Mouse (Mus musculus) MEL (cell line): ENCODE measurements around the gene Plcb3.

ENCODE experiments used
- CTCF ChIP-seq, 3 experiments: IDR thresholded peaks in 2 of 3; conservative IDR thresholded peaks in 1 of 3; 2 replicates each; pipeline ENCODE4 v1.5.1; 2011 to 2012; ENCODE audit warnings: low read length in 3 of 3, low read depth in 2 of 3, mild to moderate bottlenecking in 2 of 3, improper control_type of control experiment in 1 of 3, inconsistent platforms in 1 of 3, mixed read lengths in 1 of 3, moderate library complexity in 1 of 3; ENCODE audit not compliant: control insufficient read depth in 1 of 3, insufficient read depth in 1 of 3, poor library complexity in 1 of 3, severe bottlenecking in 1 of 3
- GATA1 ChIP-seq: IDR thresholded peaks from 2 replicates; pipeline ENCODE4 v1.6.1; 2011; ENCODE audit warnings: low read depth, low read length, improper control_type of control experiment
- MAX ChIP-seq: IDR thresholded peaks from 2 replicates; pipeline ENCODE4 v1.6.1; 2011; ENCODE audit warnings: low read length, improper control_type of control experiment

DNA sequence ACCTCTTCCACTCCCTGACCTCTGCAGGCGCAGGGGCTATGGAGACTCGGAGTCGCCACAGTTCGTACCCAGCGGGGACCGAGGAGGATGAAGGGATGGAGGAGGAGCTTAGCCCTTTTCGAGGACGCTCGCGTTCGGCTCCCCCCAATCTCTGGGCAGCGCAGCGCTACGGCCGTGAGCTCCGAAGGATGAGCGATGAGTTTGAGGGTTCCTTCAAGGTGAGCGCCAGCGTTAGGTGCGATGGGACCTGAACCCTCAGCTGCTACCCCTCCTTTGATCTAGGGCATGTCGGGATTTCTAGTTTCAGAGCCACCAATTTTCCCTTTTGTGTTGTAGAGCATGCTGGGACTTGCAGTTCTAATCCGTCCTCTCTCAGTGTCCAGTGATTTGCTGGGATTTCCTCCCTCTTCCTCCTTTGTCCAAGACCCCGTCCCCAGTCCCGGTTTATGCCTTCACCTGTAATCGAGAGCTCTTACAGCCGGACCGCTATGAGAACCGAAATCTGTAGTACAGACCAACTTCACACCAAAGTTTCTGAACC, 25.6 kb downstream of the Plcb3 start:
- TF ChIP-seq GATA1 (no peak), MAX (no peak), CTCF (IDR thresholded peaks at IDR 0.05 in 2 of 3, conservative IDR thresholded peaks at IDR 0.05 in 1 of 3; ENCODE audit: control insufficient read depth in 1 of 3, insufficient read depth in 1 of 3, low read depth in 2 of 3, low read length in 3 of 3, poor library complexity in 1 of 3, severe bottlenecking in 1 of 3) (no peak)
